Mouse (Mus musculus): ENCODE results near the gene Synpr. TPM values are rescaled to one million over a fixed set of nuclear protein-coding genes. Genes with fewer than 3 reads are reported as not detected.

Synpr gene
- polyA plus RNA-seq, 1 experiment: not detected

- H3K27me3 ChIP-seq (replicated peaks): no peaks in the 10 kb centered on the region
- no peaks in the 10 kb centered on the region for H3K4me1 ChIP-seq
- no peak overlapping the region for H3K4me3 ChIP-seq (replicated peaks)
- H3K9me3 ChIP-seq: no peaks in the 10 kb centered on the region
- no peaks in the 10 kb centered on the region for H3K36me3 ChIP-seq (replicated peaks; ENCODE audit: low read length)
- TF ChIP-seq GATA1 (IDR thresholded peaks at IDR 0.05; ENCODE audit: borderline replicate concordance, low read length) (no peak), FLI1 (IDR thresholded peaks at IDR 0.05; ENCODE audit: low read length) (no peak)
These were observed 287.9 kb downstream of the Synpr start for GRCm38 (mm10) chr14:13572530-13572929.

- H3K36me3 ChIP-seq (replicated peaks; ENCODE audit: low read length): no peaks in the 10 kb centered on the region
- TF ChIP-seq FLI1 (IDR thresholded peaks at IDR 0.05; ENCODE audit: low read length): no peak
- TF ChIP-seq GATA1 (IDR thresholded peaks at IDR 0.05; ENCODE audit: borderline replicate concordance, low read length): no peak
- no peak overlapping the region for H3K4me3 ChIP-seq (replicated peaks)
- H3K27me3 ChIP-seq (replicated peaks): no peaks in the 10 kb centered on the region
- H3K9me3 ChIP-seq: no peaks in the 10 kb centered on the region
- no peaks in the 10 kb centered on the region; the same call in 1 of the 2 replicates for H3K4me1 ChIP-seq
These were observed 293.5 kb downstream of the Synpr start for GRCm38 (mm10) chr14:13578101-13578500.

- H3K9me3 ChIP-seq: no peaks in the 10 kb centered on the region
- H3K4me1 ChIP-seq: no peaks in the 10 kb centered on the region; the same call in 1 of the 2 replicates
- no peaks in the 10 kb centered on the region for H3K27me3 ChIP-seq (replicated peaks)
- no peaks in the 10 kb centered on the region for H3K36me3 ChIP-seq (replicated peaks; ENCODE audit: low read length)
- no peak overlapping the region for H3K4me3 ChIP-seq (replicated peaks)
- TF ChIP-seq GATA1 (IDR thresholded peaks at IDR 0.05; ENCODE audit: borderline replicate concordance, low read length) (no peak), FLI1 (IDR thresholded peaks at IDR 0.05; ENCODE audit: low read length) (no peak)
These were observed 294.2 kb downstream of the Synpr start for GRCm38 (mm10) chr14:13578744-13579143.

- Histone ChIP-seq H3K4me3 (replicated peaks) (no peak overlapping the region), H3K9me3 (no peaks in the 10 kb centered on the region), H3K4me1 (no peaks in the 10 kb centered on the region), H3K36me3 (replicated peaks; ENCODE audit: low read length) (no peaks in the 10 kb centered on the region), H3K27me3 (replicated peaks) (no peaks in the 10 kb centered on the region)
- TF ChIP-seq FLI1 (IDR thresholded peaks at IDR 0.05; ENCODE audit: low read length) (no peak), GATA1 (IDR thresholded peaks at IDR 0.05; ENCODE audit: borderline replicate concordance, low read length) (no peak)
These were observed 308.9 kb downstream of the Synpr start for GRCm38 (mm10) chr14:13593321-13593940.

- Histone ChIP-seq H3K4me1 (no peaks in the 10 kb centered on the region), H3K9me3 (no peaks in the 10 kb centered on the region), H3K27me3 (replicated peaks) (no peaks in the 10 kb centered on the region), H3K4me3 (replicated peaks) (no peak overlapping the region), H3K36me3 (replicated peaks; ENCODE audit: low read length) (no peaks in the 10 kb centered on the region)
- no peak for TF ChIP-seq FLI1 (IDR thresholded peaks at IDR 0.05; ENCODE audit: low read length)
- no peak for TF ChIP-seq GATA1 (IDR thresholded peaks at IDR 0.05; ENCODE audit: borderline replicate concordance, low read length)
These were observed 311.7 kb downstream of the Synpr start for GRCm38 (mm10) chr14:13596251-13596650.

GRCm38 (mm10) chr14:13597204-13597603 is 312.6 kb downstream of the Synpr start:
- H3K4me3 ChIP-seq (replicated peaks): no peak overlapping the region
- TF ChIP-seq GATA1 (IDR thresholded peaks at IDR 0.05; ENCODE audit: borderline replicate concordance, low read length) (no peak), FLI1 (IDR thresholded peaks at IDR 0.05; ENCODE audit: low read length) (no peak)

GRCm38 (mm10) chr14:13620531-13620930 is 336.0 kb downstream of the Synpr start:
- H3K9me3 ChIP-seq: peaks cover 8% of the 10 kb centered on the region
- no peak overlapping the region for H3K4me3 ChIP-seq (replicated peaks)
- TF ChIP-seq FLI1 (IDR thresholded peaks at IDR 0.05; ENCODE audit: low read length) (no peak), GATA1 (IDR thresholded peaks at IDR 0.05; ENCODE audit: borderline replicate concordance, low read length) (no peak)
- no peaks in the 10 kb centered on the region for H3K36me3 ChIP-seq (replicated peaks; ENCODE audit: low read length)
- H3K4me1 ChIP-seq: no peaks in the 10 kb centered on the region
- H3K27me3 ChIP-seq (replicated peaks): no peaks in the 10 kb centered on the region

More at GRCm38 (mm10) chr14:13597204-13597603, 312.6 kb downstream of the Synpr start:
- H3K27me3 ChIP-seq (replicated peaks): no peaks in the 10 kb centered on the region
- H3K9me3 ChIP-seq: no peaks in the 10 kb centered on the region
- no peaks in the 10 kb centered on the region for H3K4me1 ChIP-seq
- H3K36me3 ChIP-seq (replicated peaks; ENCODE audit: low read length): no peaks in the 10 kb centered on the region

GRCm38 (mm10) chr14:13649865-13650264 is 365.3 kb downstream of the Synpr start:
- Histone ChIP-seq H3K4me3 (replicated peaks) (no peak overlapping the region), H3K9me3 (peaks cover 5% of the 10 kb centered on the region; the same call in 1 of the 2 replicates), H3K4me1 (no peaks in the 10 kb centered on the region), H3K27me3 (replicated peaks) (no peaks in the 10 kb centered on the region), H3K36me3 (replicated peaks; ENCODE audit: low read length) (no peaks in the 10 kb centered on the region)
- TF ChIP-seq GATA1 (IDR thresholded peaks at IDR 0.05; ENCODE audit: borderline replicate concordance, low read length) (no peak), FLI1 (IDR thresholded peaks at IDR 0.05; ENCODE audit: low read length) (no peak)

- no peaks in the 10 kb centered on the region for H3K27me3 ChIP-seq (replicated peaks)
- no peaks in the 10 kb centered on the region for H3K4me1 ChIP-seq
- H3K36me3 ChIP-seq (replicated peaks; ENCODE audit: low read length): no peaks in the 10 kb centered on the region
- no peak for TF ChIP-seq FLI1 (IDR thresholded peaks at IDR 0.05; ENCODE audit: low read length)
- TF ChIP-seq GATA1 (IDR thresholded peaks at IDR 0.05; ENCODE audit: borderline replicate concordance, low read length): no peak
- peaks cover 5% of the 10 kb centered on the region; the same call in 1 of the 2 replicates for H3K9me3 ChIP-seq
- no peak overlapping the region for H3K4me3 ChIP-seq (replicated peaks)
These were observed 366.5 kb downstream of the Synpr start for GRCm38 (mm10) chr14:13651039-13651438.

- Histone ChIP-seq H3K4me3 (replicated peaks) (no peak overlapping the region), H3K4me1 (no peaks in the 10 kb centered on the region), H3K27me3 (replicated peaks) (no peaks in the 10 kb centered on the region), H3K36me3 (replicated peaks; ENCODE audit: low read length) (no peaks in the 10 kb centered on the region), H3K9me3 (peaks cover 5% of the 10 kb centered on the region; the same call in 1 of the 2 replicates)
- TF ChIP-seq GATA1 (IDR thresholded peaks at IDR 0.05; ENCODE audit: borderline replicate concordance, low read length): no peak
- TF ChIP-seq FLI1 (IDR thresholded peaks at IDR 0.05; ENCODE audit: low read length): no peak
These were observed 367.1 kb downstream of the Synpr start for GRCm38 (mm10) chr14:13651541-13652298.
